ENCODE assay signal across 9 mouse cellular contexts in genomic region chr6:48568036-48568984, GRCm38 (mm10). TPM values are rescaled to one million over a fixed set of nuclear protein-coding genes. Genes with fewer than 3 reads are reported as not detected.
DNase-seq lines count a peak whose midpoint lies in the region; ATAC-seq lines count a peak whose summit lies in the region.
"Had no signal": no experiment of that assay in that cellular context is flagged by ENCODE, and none has a peak within 500 bp of the region (broad histone marks: within the 10 kb centered on the region; RNA-seq: fewer than 3 reads in every experiment).

No protein-coding gene starts in this region.

- peak; percentile 60 for DNase-seq in urinary bladder, postnatal 14 days (ENCODE audit: low spot score)
- DNase-seq in urinary bladder, adult 18-20 months (ENCODE audit: low spot score in 2 of 2) = no peak
- peak; percentile 40 for DNase-seq in heart, postnatal 25 days (ENCODE audit: low spot score)
- peak; percentile 60 to 61 for DNase-seq in urinary bladder, postnatal 4 days (ENCODE audit: low spot score in 2 of 2)
- no peak for DNase-seq in spleen, postnatal 36 days (ENCODE audit: low spot score in 2 of 2)

- intact Hi-C loops in heart, postnatal 25 days (cut with DNase I) = no loop called here

- H3K4me3 ChIP-seq in limb, embryonic 15.5 days = no peak overlapping the region

- H3K27ac ChIP-seq in limb, embryonic 15.5 days = 0 out of 2 replicates have a peak overlapping the region, but pooled peaks have one; percentile 1

- WGBS in limb, embryonic 15.5 days = 71% methylated on average over 21 of the region's 21 CpGs

- H3K9ac ChIP-seq in limb, embryonic 15.5 days = no peak overlapping the region

- H3K9me3 ChIP-seq in limb, embryonic 15.5 days = no peaks in the 10 kb centered on the region

- H3K4me1 ChIP-seq in limb, embryonic 15.5 days = peaks cover 33% of the 10 kb centered on the region

- ATAC-seq in common myeloid progenitor, adult 5-6 weeks (replicated peaks; ENCODE audit: low read depth, poor library complexity, severe bottlenecking) = peak; percentile 91
- ATAC-seq in limb, embryonic 15.5 days (ENCODE audit: insufficient number of reproducible peaks, low FRiP score, low TSS enrichment, low read depth) = no peak; the same call in 1 of the 2 replicates
- no peak for ATAC-seq in erythroid progenitor cell, adult 5-6 weeks (replicated peaks; ENCODE audit: low FRiP score, poor library complexity, severe bottlenecking)

- H3K4me2 ChIP-seq in limb, embryonic 15.5 days = no peak overlapping the region

- no peaks in the 10 kb centered on the region for H3K27me3 ChIP-seq in limb, embryonic 15.5 days

- peaks cover 8% of the 10 kb centered on the region; the same call in 1 of the 2 replicates for H3K36me3 ChIP-seq in limb, embryonic 15.5 days

RNA-seq across cellular contexts. Expression of gene Rarres2, which starts 4.3 kb away (rescaled TPM):
- not detected in 2 replicates for total RNA-seq in common myeloid progenitor, adult 5-6 weeks (2017)
- total RNA-seq in heart, postnatal 25 days (2021) = 10 to 100 TPM; 73.6 to 91.2 TPM
- 24.8 and 30.5 TPM in 2 replicates for polyA plus RNA-seq in limb, embryonic 15.5 days (2015; fragmentation: Nextera tagmentation; extraction: Ambion mirVana)
- not detected in 2 replicates for total RNA-seq in erythroid progenitor cell, adult 5-6 weeks (2015; ENCODE audit: low replicate concordance)
- 3.6 TPM in 1 of 2 replicates, not detected in the other for total RNA-seq in erythroid progenitor cell, adult 5-6 weeks (2017; ENCODE audit: low replicate concordance)

RNA-seq across cellular contexts. Expression of gene Lrrc61, which starts 13.7 kb away (rescaled TPM):
- total RNA-seq in common myeloid progenitor, adult 5-6 weeks (2017) = 4.9 and 5.6 TPM in 2 replicates
- 10 to 100 TPM; 15.5 to 16.5 TPM for total RNA-seq in heart, postnatal 25 days (2021)
- polyA plus RNA-seq in limb, embryonic 15.5 days (2015; fragmentation: Nextera tagmentation; extraction: Ambion mirVana) = 9.9 and 10.8 TPM in 2 replicates
- 2.1 TPM in 1 of 2 replicates, not detected in the other for total RNA-seq in erythroid progenitor cell, adult 5-6 weeks (2015; ENCODE audit: low replicate concordance)
- total RNA-seq in erythroid progenitor cell, adult 5-6 weeks (2017; ENCODE audit: low replicate concordance) = 0.13 and 1.1 TPM in 2 replicates

RNA-seq across cellular contexts. Expression of gene Gm45021, which starts 21.1 kb away (rescaled TPM):
- not detected in 2 replicates for total RNA-seq in common myeloid progenitor, adult 5-6 weeks (2017)
- not detected for total RNA-seq in heart, postnatal 25 days (2021)
- not detected in 2 replicates for polyA plus RNA-seq in limb, embryonic 15.5 days (2015; fragmentation: Nextera tagmentation; extraction: Ambion mirVana)
- total RNA-seq in erythroid progenitor cell, adult 5-6 weeks (2015; ENCODE audit: low replicate concordance) = not detected in 2 replicates
- total RNA-seq in erythroid progenitor cell, adult 5-6 weeks (2017; ENCODE audit: low replicate concordance) = not detected in 2 replicates
- polyA plus RNA-seq: large intestine, adult 2 months had no signal

RNA-seq across cellular contexts. Expression of gene Repin1, which starts 25.4 kb away (rescaled TPM):
- 19.7 and 23.1 TPM in 2 replicates for total RNA-seq in common myeloid progenitor, adult 5-6 weeks (2017)
- 10 to 100 TPM; 31.0 to 31.8 TPM for total RNA-seq in heart, postnatal 25 days (2021)
- 21.0 and 23.9 TPM in 2 replicates for polyA plus RNA-seq in limb, embryonic 15.5 days (2015; fragmentation: Nextera tagmentation; extraction: Ambion mirVana)
- total RNA-seq in erythroid progenitor cell, adult 5-6 weeks (2015; ENCODE audit: low replicate concordance) = not detected in 2 replicates
- 0.77 and 1.7 TPM in 2 replicates for total RNA-seq in erythroid progenitor cell, adult 5-6 weeks (2017; ENCODE audit: low replicate concordance)

RNA-seq across cellular contexts. Expression of gene Gm44965, which starts 25.4 kb away (rescaled TPM):
- not detected in 2 replicates for total RNA-seq in common myeloid progenitor, adult 5-6 weeks (2017)
- total RNA-seq in heart, postnatal 25 days (2021) = 1 to 10 TPM; 1.0 to 2.2 TPM
- 0.79 and 1.1 TPM in 2 replicates for polyA plus RNA-seq in limb, embryonic 15.5 days (2015; fragmentation: Nextera tagmentation; extraction: Ambion mirVana)
- not detected in 2 replicates for total RNA-seq in erythroid progenitor cell, adult 5-6 weeks (2015; ENCODE audit: low replicate concordance)
- not detected in 2 replicates for total RNA-seq in erythroid progenitor cell, adult 5-6 weeks (2017; ENCODE audit: low replicate concordance)
- polyA plus RNA-seq: large intestine, adult 2 months had no signal

Comparison
In these comparisons a context has a peak if more than half of its experiments do, and no peak if none do; other contexts are left out.
1. DNase-seq: peak in urinary bladder, postnatal 14 days (single experiment), heart, postnatal 25 days (single experiment) and urinary bladder, postnatal 4 days (2 of 2); none in urinary bladder, adult 18-20 months (0 of 2) and spleen, postnatal 36 days (0 of 2).
2. RNA of gene Rarres2, which starts 4.3 kb away (total RNA-seq): 73.6 to 91.2 TPM in heart, postnatal 25 days; not detected in common myeloid progenitor, adult 5-6 weeks and 3.6 TPM in erythroid progenitor cell, adult 5-6 weeks; every median in the first group is over 10 times any median in the second.